Mouse (Mus musculus): ENCODE data around the gene Wdtc1.

GRCm38 (mm10) chr4:133263756-133264155 is 89.5 kb downstream of the Wdtc1 start:
- no peak for TF ChIP-seq TAL1 (conservative IDR thresholded peaks at IDR 0.05; ENCODE audit: low read depth, low read length)
- no peak for TF ChIP-seq CTCF (IDR thresholded peaks at IDR 0.05; ENCODE audit: low read depth, low read length)
- no peak for TF ChIP-seq GATA1 (IDR thresholded peaks at IDR 0.05; ENCODE audit: borderline replicate concordance, low read length)
- no peak for TF ChIP-seq POLR2AphosphoS5 (IDR thresholded peaks at IDR 0.05; ENCODE audit: insufficient replicate concordance, low read depth, low read length)
- TF ChIP-seq GATA2 (IDR thresholded peaks at IDR 0.05; ENCODE audit: borderline replicate concordance, low read depth, low read length) = no peak

Measured in G1E (cell line).